Mouse (Mus musculus): ENCODE measurements around the gene Clptm1.
A peak's percentile ranks its signal among the peaks of the same experiment; 100 is the strongest.

Clptm1 gene

DNA sequence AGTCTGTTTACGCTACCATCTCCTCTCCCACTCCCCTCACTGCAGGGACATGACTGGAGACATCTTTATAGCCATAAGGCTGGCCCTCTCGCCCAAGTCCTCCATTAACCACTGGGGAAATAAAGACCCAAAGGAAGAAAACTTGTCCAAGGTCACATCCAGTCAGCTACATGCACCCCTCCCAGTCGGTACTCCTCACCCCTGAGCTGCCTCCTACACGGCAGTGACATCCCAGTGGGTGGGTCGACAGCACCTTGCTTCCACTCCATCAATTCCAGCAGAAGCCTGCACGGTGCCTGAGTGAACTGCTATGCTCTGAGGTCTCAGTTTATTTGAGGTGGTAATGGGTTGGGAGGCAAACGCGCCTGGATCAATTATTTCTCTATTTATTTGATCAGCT, 893 bp downstream of the Clptm1 start:
- DNase-seq = peak; percentile 21 to 28

DNA sequence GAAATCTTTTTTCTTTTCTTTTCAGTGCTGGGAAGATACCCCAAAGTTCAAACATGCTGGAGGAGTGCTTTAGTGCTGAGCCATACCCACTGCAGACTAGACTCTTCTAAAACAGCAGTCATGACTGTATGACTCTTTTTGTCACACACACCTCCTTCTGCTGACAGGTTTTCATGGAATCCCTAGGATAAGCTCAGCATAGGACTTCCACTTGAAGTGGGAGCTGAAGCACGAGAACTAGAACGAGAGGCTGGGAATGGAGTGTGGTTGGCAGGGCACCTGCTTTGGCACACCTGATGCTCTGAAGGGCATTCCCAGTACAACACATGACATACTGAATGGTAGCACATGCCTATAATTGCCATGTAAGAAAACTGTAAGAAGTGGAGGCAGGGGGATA, 12.2 kb downstream of the Clptm1 start:
- no peak for DNase-seq

DNA sequence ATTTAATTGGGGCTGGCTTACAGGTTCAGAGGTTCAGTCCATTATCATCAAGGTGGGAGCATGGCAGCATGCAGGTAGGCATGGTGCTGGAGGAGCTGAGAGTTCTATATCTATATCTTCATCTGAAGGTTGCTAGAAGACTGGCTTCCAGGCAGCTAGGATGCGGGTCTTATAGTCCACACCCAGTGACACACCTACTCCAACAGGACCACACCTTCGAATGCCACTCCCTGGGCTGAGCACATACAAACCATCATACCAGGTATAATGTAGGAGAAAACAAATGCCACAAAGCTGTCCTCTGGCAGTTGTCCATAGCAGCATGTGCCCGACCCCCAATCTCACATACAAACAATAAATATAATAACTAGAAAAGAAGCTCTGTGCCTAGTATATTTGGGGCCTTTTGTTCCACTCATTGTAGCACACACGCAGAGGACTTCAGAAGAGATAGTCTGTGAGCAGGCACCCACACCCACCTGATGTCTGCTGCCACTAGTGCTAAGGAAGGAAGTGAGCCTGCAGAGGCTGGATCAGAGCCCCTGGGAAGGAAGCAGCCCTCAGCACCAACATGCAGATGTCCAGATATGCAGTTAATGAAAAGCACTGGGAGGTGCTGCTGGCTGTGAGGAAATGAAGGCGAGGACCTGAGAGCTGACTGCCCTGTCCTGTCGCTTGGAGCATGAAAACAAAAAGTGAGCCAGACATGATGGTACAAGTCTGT, 13.6 kb downstream of the Clptm1 start:
- DNase-seq = no peak

DNA sequence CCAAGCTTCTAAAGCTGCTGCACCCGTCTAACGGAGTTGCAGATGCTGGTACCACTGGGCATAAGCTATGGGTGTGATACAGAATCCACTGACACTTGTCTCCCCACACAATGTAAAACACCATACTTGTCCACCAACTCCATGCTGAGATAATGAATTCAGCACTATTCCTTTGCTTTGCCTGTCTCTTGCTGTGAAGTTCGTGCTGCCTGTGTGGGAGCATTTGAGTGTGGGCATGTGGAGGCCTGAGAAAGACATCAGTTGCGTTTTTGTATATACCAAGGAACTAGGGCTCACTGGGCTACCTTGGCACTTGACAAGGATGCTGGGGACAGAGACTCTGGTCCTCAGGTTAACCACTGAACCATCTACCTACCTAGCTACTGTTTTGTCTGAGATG, 23.6 kb downstream of the Clptm1 start:
- DNase-seq = no peak

DNA sequence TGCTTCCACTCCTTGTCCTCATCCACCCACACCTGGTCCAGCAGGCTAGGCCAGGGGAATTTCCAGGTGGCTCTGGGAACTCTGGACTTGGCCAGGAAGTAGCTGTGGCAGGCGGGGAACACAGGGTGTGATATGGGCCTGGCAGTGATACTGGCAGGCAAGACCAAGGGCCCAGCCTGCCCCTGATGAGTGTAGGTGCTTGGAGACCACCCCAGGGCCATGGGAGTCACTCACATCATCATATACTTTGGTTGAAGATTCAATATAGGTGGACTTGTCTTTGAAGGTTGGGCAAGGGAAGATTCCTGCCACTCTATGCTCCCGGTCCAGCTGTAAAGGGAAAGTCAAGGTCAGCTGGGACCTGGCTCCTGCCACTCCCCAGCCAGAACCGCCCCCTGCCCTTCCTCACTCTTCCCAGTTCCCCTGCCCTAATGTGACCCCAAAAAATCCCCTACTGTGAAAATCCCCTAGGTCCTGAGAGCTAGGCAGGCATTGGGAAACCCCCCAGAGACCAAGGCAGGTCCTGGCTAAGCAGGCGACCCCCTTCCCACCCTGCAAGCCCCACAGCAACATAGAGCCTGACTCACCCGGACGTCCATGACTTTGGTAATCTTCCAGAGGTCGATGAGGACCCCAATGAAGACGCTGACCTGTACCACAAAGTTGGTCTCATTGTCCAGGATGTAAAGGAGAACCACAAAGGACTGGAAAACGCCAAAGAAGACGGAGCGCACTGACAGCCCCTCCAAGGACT, 29.6 kb downstream of the Clptm1 start:
- DNase-seq = no peak

DNA sequence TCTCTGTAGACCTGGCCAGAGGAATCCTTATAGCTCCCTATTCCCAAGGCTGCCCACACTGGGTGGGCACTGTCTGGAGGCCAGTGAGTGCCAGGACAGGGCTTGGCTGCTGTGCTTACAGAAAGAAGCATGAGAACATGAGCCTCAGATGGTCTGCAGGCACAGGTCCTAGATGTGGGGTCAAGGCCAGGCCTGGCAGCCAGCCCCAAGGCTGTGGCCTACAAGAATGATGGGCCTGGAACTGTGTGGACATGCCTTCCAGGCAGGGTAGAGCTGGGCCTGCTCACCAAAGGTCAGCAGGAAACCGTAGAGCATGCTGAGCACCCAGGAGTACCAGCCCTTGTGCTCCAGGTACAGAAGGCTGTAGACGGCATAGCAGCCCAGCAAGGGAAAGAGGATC, 30.2 kb downstream of the Clptm1 start:
- DNase-seq = no peak

DNA sequence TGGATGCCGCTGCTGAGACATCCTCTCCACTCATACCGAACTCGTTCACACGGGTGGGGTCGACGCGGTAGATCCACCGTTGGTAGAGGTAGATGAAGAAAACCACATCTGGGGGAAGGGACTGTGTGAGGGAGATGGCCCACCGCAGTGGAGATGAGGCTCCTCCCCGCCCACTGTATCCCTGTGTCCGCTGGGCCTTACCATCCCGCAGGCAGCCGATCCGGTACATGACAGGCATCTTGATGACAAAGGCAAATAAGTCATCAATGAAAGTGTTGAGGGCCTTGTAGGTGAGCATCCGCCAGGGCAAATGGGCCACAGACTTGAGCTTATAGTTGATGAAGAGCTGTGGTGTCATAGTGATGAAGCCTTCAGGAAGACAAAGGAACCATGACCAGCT, 31.0 kb downstream of the Clptm1 start:
- no peak for DNase-seq

DNA sequence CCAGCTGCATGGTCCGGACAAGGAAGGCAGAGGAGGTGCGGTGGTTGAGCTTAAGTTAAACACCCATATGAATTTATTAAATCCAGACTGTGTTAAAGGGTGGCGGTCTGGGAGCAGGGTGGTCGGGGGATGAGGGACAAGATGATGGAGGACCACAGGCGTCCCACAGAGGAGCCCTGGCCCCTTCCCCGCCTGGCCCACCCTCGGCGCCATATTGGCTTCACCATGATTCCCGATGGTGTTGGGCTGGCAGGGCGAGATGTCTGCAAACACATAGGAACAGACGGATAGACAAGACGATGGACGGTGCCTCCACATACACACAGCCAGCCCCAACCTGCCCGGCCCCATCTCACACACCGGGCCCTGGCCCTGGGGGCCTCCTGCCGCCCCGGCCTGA, 31.6 kb downstream of the Clptm1 start:
- no peak for DNase-seq

DNA sequence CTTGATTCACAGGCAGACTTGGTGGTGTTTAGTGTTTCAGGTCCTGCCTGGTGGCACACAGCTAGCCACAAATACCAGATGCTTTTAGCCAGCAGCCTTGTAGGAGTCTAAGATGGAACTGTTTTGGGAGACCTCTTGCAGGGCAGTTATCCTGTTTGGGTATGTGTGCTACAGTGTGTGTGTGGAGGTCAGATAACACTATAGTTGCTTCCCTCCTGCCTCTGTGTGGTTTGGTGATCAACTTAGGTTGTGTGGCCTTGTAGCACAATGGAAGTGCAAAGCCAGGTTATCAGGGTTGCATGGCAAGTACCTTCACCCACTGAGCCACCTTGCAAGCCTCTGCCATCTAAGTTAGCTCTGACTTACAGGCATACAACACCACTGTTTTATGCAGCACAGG, 32.1 kb downstream of the Clptm1 start:
- no peak for DNase-seq

DNA sequence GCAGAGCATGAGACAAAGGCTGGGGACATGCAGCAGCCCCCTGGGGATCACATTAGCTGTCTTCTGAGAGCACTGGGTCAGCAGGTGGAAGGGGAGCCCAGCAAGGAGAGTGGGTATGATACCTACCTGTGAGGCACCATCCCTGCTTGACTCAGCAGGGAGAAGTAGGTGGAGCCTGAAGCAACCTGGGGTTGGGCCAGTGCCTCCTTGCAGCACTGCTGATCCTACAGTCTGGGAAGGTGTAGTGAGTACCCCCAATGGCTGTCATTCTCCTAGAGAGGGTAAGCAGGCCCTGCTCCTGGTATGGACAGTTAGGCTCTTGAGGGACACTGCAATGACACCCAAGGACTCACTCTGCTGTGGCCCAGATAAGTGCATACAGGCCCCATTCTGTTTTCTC, 32.6 kb downstream of the Clptm1 start:
- DNase-seq = no peak

DNA sequence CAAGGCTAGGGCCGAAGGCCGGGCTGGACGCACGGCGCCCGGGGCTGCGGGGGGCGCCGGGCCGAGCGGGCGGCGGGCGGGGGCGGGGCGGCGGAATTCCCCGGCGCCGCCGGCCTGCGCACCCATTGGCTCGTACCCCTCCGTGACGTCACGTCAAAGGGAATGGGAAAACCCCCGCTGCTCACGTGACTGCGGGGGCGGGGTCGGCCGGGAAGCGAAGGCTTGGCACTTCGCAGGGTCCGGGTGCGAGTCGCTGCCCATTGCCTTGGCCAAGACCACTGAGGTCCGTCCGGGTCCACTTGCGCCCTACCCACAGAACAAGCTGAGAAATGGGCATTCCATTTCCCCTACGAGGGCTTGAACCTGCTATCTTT, 35.5 kb downstream of the Clptm1 start, which contains the start of gene Relb:
Relb (minus strand) TSS at position 78 of the 374 bp plus-strand sequence.
- peak; percentile 98 for DNase-seq

DNA sequence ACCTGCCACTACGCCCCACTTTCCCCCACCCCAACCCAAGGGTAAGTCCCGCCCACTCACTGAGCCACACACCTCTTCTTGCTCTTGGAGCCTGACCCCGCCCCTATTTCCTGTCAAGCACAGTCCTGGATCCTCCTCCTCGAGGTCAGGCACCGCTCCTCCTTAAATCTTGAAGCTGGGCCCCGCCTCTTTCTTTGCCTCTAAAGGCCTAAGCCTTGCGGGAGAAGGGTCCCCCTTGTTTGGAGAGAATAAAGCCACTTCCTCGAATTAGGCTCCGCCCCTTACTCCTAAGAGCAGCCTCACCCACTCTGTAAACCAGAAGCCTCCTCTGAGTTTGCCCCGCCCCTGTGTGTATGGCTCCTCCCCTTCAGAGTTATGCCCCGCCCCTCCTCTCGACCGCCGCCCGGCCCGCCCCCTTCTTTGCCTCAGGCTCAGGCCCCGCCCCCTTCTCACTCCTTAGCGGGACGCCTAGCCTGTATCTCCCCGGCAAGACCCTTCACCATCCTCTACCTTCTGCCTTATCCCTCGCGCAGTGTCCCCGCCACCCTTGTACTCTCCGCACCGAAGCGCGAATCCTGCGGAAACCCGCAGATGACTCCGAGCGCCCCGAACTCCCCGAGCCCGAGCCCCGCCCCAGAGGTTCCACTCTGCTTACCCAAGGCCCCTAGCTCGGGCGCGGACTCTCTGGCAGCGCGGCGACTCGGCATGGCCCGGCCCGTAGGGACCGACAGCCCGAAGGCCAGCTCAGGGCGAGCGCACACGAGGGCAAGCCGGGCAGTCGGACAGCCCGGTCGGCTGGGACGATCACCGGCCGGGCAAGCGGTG, 36.1 kb downstream of the Clptm1 start:
- DNase-seq = peak; percentile 90 to 93

DNA sequence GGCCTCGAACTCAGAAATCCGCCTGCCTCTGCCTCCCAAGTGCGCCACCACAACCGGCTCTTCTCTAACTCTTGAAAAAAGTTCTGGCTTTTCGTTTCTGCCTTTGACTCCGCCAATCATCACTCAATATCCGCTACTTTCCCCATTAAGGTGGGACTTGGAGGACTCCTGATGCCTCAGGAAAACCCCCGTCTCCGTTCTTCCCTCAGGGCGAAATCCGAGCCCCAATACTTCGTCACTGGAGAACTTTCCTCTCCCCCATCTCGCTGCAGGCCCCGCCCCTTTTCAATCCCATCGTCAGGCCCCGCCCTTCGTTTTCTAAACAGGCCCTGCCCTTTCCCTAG, 36.7 kb downstream of the Clptm1 start:
- DNase-seq = no peak

DNA sequence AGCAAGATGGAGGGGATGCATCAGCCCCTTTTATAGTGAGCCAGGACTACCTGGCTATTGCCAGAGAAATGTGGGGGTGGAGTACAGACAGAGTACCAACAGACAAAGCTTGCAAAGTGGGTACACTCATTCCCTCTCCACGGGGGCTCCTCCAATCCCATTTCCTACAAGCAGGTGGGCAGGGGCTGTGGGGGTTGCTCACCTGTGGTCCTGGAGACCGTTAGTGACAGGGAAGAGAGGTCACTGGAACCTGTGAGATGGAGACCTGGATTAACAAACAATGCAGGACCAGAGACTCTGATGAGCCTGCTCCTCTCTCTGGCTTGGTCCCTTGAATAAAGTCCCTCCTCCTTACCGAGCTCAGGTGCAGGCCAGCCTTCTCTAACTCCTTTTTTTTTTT, 37.1 kb downstream of the Clptm1 start:
- DNase-seq = no peak

DNA sequence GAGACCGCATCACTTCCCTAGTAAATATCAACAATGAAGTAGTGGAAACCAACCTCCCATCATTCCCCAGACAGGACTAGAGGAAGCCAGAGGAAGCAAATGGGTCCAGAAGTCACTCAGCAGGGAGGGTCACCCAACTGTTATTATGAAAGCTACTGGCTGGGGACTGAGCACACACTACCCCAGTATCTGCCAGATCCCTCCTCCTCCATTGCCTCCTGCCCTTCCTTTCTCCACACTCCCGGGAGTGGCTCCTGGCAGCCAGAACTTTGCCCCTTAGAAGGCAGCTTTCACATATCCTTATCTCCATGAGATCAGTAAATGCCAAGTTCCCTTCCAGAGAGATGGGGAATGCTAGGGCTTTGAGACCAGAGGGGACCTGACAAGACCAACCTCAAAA, 41.4 kb downstream of the Clptm1 start:
- DNase-seq = no peak

DNA sequence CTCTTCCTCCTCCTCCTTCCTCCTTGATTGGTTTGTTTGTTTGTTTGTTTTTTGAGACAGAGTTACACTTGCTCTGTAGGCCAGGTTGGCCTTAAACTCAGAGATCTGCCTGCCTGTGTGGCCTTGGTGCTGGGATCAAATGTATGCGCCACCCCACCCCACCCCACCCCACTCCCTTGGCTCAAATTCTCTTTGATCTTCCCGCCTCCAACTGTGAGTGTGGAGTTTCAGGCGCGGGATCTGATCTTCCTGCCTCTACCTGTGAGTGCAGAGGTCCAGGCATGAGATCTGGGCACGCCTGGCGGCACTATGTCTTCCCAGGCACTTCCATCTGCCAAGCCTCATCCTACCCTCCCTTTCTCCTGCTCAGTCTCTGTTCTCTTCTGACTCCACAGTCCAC, 42.6 kb downstream of the Clptm1 start:
- DNase-seq = no peak

DNA sequence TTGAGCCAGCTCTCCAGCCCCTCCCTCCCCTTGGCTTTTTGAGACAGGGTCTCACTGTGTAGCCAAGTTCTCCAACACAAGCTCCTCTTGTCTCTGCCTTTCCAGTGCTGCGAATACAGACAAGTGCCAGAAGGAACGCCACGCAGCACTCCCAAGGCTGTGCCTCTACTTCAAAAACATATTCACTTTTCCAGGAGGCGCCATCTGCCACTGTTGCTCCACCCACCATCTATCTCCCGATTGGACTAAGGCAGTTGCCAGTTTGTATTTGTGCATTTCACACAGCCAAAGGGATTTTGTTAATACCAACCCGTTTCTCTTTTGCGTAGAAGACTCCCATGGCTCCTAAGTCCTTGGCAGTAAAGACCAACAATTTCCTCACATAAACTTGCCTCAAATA, 44.0 kb downstream of the Clptm1 start:
- no peak for DNase-seq

DNA sequence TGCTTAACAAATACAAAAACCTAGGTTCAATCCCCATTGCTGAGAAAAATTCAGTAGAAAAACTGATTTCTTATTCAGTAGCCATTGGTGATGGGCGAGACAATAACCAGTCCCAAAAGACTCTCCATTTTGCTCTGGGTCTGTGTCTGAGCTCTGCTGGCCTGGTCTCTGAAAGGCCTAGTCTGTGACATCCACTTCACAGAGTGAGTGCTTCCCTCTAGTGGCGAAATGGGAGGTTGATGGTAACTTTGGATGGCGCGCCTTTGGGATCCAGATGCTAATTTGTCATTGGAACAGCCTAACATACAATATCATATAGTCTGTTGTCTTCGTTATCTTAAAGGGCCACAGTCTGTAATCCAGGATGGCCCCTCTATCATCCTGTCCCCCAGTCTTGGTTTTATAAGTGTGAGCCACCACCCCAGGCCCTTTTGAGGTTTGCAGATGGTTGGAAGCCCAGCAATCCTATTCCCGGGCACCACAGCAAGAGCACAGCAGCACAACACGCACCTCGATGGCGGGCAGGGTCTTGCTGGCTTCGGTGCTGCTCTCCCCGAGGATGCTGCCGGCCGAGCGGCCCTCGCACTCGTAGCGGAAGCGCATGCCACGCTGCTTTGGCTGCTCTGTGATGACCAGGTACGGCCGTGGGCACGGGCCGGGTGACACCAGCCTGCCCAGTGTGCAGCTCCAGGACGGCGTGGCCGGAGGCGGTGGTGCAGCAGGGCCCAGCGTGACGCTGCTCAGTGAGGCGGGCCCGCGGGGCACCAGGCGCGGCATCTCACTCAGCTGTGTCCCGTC, 45.6 kb downstream of the Clptm1 start:
- DNase-seq = peak; percentile 86 to 89

DNA sequence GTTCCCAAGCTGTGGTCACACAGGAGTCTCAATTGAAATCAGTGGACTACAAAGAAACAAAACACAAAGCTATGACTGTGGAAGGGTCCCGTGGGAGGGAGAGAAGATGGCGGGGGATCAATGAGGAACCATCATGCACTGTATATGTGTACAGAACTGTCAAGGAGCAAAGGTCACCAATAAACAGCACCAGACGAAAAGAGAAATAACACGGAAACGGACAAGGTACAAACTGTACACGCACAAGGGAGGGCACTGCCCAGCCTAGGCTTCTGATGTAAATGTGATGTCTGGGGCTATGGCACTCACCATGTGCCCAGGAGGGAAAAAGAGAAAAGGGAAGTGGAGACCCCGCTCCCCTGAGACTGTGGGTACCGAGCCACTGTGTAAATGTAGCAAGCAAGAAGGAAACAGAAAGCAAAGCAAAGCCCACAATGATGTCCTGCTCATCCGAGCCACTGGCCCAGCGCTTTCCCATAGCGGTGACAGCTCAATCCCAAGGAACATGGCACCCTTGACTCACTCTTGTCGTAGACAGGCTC, 49.7 kb downstream of the Clptm1 start:
- no peak for DNase-seq

DNA sequence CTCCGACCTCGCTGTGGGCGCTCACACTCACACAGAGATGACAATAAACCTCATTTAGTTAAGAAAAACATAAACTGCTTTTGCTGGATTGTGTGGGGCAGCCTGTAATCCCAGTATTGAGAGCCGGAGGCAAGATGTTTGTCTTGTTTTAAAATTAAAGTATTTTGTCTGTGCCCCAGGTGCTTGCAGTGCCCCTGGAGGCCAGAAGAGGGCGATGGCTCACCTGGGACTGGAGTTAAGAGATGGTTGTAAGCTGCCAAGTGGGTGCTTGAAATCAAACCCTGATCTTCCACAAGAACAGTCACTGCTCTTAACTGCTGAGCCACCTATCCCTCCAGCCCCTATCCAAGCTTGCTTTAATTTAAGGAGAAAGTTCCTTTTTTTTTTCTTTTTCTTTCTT, 53.9 kb downstream of the Clptm1 start:
- DNase-seq = no peak

DNA sequence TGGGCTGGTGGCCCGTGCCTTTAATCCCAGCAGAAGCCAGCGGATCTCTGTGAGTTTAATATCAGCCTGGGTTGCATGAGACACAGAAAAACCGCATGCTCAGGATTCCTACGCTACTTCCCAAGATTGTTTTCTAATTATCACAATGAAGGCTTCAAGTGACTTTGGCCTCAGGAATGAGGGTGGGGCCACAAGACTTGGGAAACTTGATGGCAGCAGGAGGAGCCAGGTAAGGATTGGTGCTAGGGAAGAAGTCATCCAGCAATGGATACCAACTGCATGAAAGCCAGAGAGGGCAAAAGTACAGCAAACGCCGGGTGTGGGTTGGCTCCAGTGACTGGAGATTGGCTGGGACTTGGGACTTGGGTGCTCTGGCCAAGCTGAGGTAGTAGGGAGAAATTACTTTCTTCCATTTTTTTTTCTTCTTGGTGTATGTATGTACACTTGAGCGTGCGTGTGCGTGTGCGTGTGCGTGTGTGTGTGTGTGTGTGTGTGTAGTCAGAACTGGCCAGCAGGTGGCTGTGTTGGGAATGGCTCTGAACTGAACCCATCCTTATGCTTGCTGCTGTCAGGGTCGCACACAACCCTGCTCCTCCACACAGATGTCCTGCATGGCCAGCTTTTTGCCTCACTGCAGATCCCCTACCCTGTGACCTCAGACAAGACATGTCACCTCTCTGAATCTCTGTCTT, 55.0 kb downstream of the Clptm1 start:
- no peak for DNase-seq

DNA sequence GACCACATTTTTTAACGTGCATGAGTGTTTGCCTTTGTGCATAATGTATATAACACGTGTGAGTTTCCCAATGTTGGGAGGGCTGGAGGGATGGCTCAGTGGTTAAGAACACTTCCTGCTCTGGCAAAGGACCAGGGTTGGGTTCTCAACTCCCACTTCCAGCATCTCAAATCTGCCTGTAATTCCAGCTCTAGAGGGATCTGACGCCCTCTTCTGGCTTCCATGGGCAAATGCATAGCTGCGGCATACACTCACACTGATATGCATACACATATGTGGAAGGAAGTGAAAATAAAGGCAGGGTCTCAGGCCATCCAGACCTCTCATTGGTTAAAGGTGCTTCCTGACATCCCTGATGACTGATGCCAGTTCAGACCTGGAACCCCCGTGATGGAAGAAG, 57.5 kb downstream of the Clptm1 start:
- DNase-seq = no peak
